Mouse (Mus musculus) cerebellum, adult 2 months (tissue): ENCODE results near the gene Cnn1. TPM values are rescaled to one million over a fixed set of nuclear protein-coding genes. Genes with fewer than 3 reads are reported as not detected.

Experiments
- DNase-seq, 2 experiments: peaks; one replicate each; pipeline ENCODE4 v3.0.0; 2021
- H3K27ac ChIP-seq: fragments of 200-500 bp; 2 replicates; pipeline ENCODE4 v1.5.1; 2012; ENCODE audit warnings: low read length, control low read depth, inconsistent platforms; ENCODE audit not compliant: insufficient read depth
- H3K27me3 ChIP-seq: fragments of 200-500 bp; 2 replicates; pipeline ENCODE4 v1.6.1; 2012; ENCODE audit warnings: inconsistent platforms, mild to moderate bottlenecking, low read length, moderate library complexity; ENCODE audit not compliant: control insufficient read depth, insufficient read depth
- H3K4me1 ChIP-seq: fragments of 200-500 bp; 2 replicates; pipeline ENCODE4 v1.6.1; 2011; ENCODE audit warnings: low read length; ENCODE audit not compliant: control insufficient read depth, insufficient read depth
- H3K4me3 ChIP-seq: fragments of 200-500 bp; replicated peaks from 2 replicates; pipeline ENCODE3; 2011; ENCODE audit warnings: mild to moderate bottlenecking, low read depth, low read length, control low read depth; ENCODE audit not compliant: insufficient read depth
- CTCF ChIP-seq: fragments of 200-500 bp; IDR thresholded peaks from 2 replicates; pipeline ENCODE4 v1.5.1; 2011; ENCODE audit warnings: low read depth, mild to moderate bottlenecking, control low read depth, low read length, moderate library complexity, borderline replicate concordance; ENCODE audit not compliant: insufficient read depth
- POLR2A ChIP-seq: fragments of 200-500 bp; IDR thresholded peaks from 2 replicates; pipeline ENCODE4 v1.6.1; 2011; ENCODE audit warnings: low read length, control low read depth, borderline replicate concordance; ENCODE audit not compliant: insufficient read depth
- WGBS: fragments of 180-500 bp; shearing (Covaris S2); methylation state at CpG from one replicate; pipeline ENCODE4 v1.1.7; 2018; 5-methylcytosine and 5-hydroxymethylcytosine counted together
- polyA plus RNA-seq: library from polyadenylated mRNA; depleted of rRNA; stranded (reverse); fragments of >200 nt; gene quantifications from 2 replicates; pipeline ENCODE4 v1.2.3, GENCODE M21; 2012

The Cnn1 gene
- polyA plus RNA-seq, 1 experiment: 1.6 TPM

- Histone ChIP-seq H3K4me3 (peak overlapping the region; percentile 17), H3K27ac (no peak overlapping the region), H3K27me3 (no peaks in the 10 kb centered on the region), H3K4me1 (peaks cover 36% of the 10 kb centered on the region)
- 2% methylated on average over 32 of the region's 32 CpGs for WGBS
- peak; percentile 85 to 89 for DNase-seq
- peak; percentile 30; the same call in 1 of the 2 replicates for TF ChIP-seq POLR2A
- TF ChIP-seq CTCF: peak; percentile 71
These were observed 44.5 kb upstream of the Cnn1 start for GRCm38 (mm10) chr9:22054411-22055076.

- H3K4me3 ChIP-seq: no peak overlapping the region
- no peak overlapping the region for H3K27ac ChIP-seq
- TF ChIP-seq POLR2A (no peak), CTCF (no peak)
- no peaks in the 10 kb centered on the region for H3K27me3 ChIP-seq
- WGBS: 37% methylated on average over 29 of the region's 29 CpGs
- H3K4me1 ChIP-seq: peaks cover 36% of the 10 kb centered on the region
- peak in 1 of 2 experiments; percentile 52 for DNase-seq
These were observed 43.3 kb upstream of the Cnn1 start for GRCm38 (mm10) chr9:22055713-22056112.

- no peak for DNase-seq
- Histone ChIP-seq H3K4me1 (peaks cover 43% of the 10 kb centered on the region), H3K27me3 (no peaks in the 10 kb centered on the region), H3K4me3 (no peak overlapping the region), H3K27ac (no peak overlapping the region)
- TF ChIP-seq CTCF: no peak
- TF ChIP-seq POLR2A: no peak
- 71% methylated on average over 9 of the region's 9 CpGs for WGBS
These were observed 42.6 kb upstream of the Cnn1 start for GRCm38 (mm10) chr9:22056303-22056910.

DNA sequence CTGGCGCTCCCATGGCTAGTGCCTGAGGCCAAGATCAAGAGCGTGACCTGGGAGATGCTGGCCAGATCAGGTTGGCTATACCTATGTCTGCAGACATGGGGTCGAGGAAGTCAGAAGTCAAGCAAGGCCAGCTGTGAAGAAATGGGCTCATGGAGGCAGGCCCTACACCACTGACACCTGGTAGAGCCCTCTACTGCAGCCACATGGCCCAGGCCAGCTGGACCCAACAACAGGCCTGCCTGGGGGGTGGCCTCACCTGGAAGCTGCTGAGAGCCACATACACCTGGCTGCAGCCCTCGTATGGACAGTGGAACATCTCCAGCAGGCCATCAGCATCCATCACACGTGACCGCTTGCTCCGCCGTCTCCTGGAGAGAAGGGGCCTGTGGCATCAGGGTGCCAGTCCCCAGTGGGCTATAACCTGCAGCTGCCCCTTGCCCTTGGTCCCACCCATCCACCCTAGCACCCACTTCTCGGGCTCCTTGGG lies 41.9 kb upstream of the Cnn1 start:
- 78% methylated on average over 9 of the region's 9 CpGs for WGBS
- no peak for DNase-seq
- Histone ChIP-seq H3K4me1 (peaks cover 49% of the 10 kb centered on the region), H3K4me3 (no peak overlapping the region), H3K27ac (peak overlapping the region; percentile 71; the same call in 1 of the 2 replicates), H3K27me3 (no peaks in the 10 kb centered on the region)
- TF ChIP-seq POLR2A (no peak), CTCF (no peak)

DNA sequence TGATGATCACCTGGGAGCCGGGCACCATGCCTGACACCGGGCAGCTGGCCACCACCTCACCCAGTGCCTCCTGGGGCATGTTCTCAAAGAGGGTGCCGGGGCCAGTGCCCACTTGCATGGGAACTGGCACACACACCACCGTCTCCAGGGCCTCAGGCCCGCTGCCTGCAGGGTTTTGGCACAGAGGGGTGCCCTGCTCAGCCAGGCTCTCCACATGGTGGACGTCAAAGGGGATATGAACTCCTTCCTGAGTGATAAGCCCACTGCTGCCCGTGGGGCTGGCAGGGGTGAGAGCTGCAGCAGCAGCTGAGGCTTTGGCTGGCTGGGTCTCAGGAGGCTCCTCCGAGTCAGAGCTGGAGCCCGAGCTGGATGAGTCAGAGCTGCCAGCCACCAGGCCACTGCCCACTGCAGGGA lies 41.0 kb upstream of the Cnn1 start:
- H3K27me3 ChIP-seq: no peaks in the 10 kb centered on the region
- H3K27ac ChIP-seq: peak overlapping the region; percentile 71
- no peak overlapping the region for H3K4me3 ChIP-seq
- peaks cover 53% of the 10 kb centered on the region for H3K4me1 ChIP-seq
- DNase-seq: peak; percentile 78 to 80
- 10% methylated on average over 9 of the region's 9 CpGs for WGBS
- TF ChIP-seq POLR2A (no peak), CTCF (no peak)

DNA sequence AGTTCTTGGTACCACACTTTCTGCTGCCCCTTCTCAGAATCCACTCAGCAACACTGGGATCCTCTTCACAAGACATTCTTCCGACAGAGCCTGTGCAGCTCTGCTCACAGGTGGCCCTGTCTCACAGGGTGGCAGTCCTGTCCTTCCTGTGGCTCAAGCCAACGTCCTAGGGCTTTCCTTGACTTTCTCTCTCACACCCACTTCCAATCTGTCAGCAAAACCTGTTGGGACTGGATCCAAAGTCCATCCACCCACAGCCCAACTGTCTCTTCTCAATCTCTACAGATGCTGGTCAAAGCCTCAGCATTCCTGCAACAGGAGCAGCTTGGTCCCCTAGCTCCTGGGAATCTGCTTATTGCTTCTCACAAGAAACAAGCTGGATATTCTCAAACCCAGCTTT lies 37.7 kb upstream of the Cnn1 start:
- 5% methylated on average over 2 of the region's 2 CpGs for WGBS
- Histone ChIP-seq H3K4me1 (peaks cover 60% of the 10 kb centered on the region), H3K27me3 (no peaks in the 10 kb centered on the region), H3K27ac (peak overlapping the region; percentile 91), H3K4me3 (no peak overlapping the region)
- peak; percentile 72 to 85 for DNase-seq
- TF ChIP-seq CTCF: no peak

GRCm38 (mm10) chr9:22064341-22064740 lies 34.7 kb upstream of the Cnn1 start:
- H3K27ac ChIP-seq: peak overlapping the region; percentile 80
- no peaks in the 10 kb centered on the region for H3K27me3 ChIP-seq
- peaks cover 67% of the 10 kb centered on the region for H3K4me1 ChIP-seq
- TF ChIP-seq CTCF: no peak
- TF ChIP-seq POLR2A: no peak
- WGBS: 23% methylated on average over 3 of the region's 3 CpGs
- DNase-seq: peak; percentile 93 to 96
- H3K4me3 ChIP-seq: no peak overlapping the region

DNA sequence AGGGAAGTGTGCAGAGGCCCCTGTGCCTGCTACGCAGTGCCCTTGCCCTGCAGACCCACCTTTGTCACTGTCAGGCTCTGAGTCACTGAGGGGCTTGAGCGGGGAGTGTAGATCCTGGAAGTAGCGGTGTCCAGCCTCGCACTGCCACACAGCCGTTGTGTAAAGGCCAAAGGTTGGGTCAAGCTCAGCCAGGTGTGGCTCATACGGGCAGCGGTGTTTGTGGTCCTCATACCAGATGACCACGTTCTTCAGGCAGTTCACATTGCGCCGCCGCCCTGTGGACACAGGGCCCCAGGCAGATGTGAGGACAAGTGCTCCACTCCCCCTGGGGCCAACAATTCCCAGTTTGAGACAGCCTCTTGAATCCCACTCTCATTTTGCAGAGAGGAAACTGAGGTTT lies 33.4 kb upstream of the Cnn1 start:
- DNase-seq: no peak
- no peak for TF ChIP-seq POLR2A
- TF ChIP-seq CTCF: no peak
- Histone ChIP-seq H3K27me3 (no peaks in the 10 kb centered on the region), H3K4me3 (no peak overlapping the region), H3K27ac (no peak overlapping the region), H3K4me1 (peaks cover 72% of the 10 kb centered on the region)
- 96% methylated on average over 11 of the region's 11 CpGs for WGBS
